Mouse (Mus musculus) liver, embryonic 14.5 days (tissue): ENCODE measurements at regions not wholly inside any gene's neighbourhood (a gene's known extent, or its start where the extent isn't known, plus 50 kb on each side); places are given as distances from the start of the nearest gene placed in this dataset.

Experiments
- ATAC-seq: fragments of 200-750 bp; cut with Nextera tagmentation; 2 replicates; pipeline ENCODE4 v1.8.0; 2017; ENCODE audit warnings: moderate number of reproducible peaks, mild to moderate bottlenecking, moderate library complexity; ENCODE audit not compliant: insufficient read depth
- DNase-seq, 3 experiments: peaks; one replicate each; pipeline ENCODE4 v3.0.0-alpha.2; 2012 to 2013; ENCODE audit warnings: low read depth in 3 of 3, low spot score in 3 of 3
- H3K27ac ChIP-seq: fragments of 300-500 bp; sonication (generic); 2 replicates; pipeline ENCODE4 v1.5.1; 2014; ENCODE audit warnings: moderate library complexity, mild to moderate bottlenecking, control low read depth, inconsistent platforms
- H3K27me3 ChIP-seq: fragments of 300-500 bp; sonication (generic); 2 replicates; pipeline ENCODE4 v1.6.1; 2014; ENCODE audit warnings: mild to moderate bottlenecking, low read length, moderate library complexity; ENCODE audit not compliant: control insufficient read depth, insufficient read depth
- H3K36me3 ChIP-seq: fragments of 300-500 bp; sonication (generic); replicated peaks from 2 replicates; pipeline ENCODE4 v1.6.1; 2014; ENCODE audit warnings: low read depth; ENCODE audit not compliant: control insufficient read depth, insufficient read depth
- H3K4me1 ChIP-seq, 2 experiments: fragments of 200-500 bp in 1 of 2; fragments of 300-500 bp in 1 of 2; sonication (generic) in 1 of 2; replicated peaks; 2 replicates each; pipeline ENCODE4 v1.6.1; 2012 to 2014; ENCODE audit warnings: antibody characterized with exemption in 1 of 2, inconsistent platforms in 1 of 2, low read length in 1 of 2; ENCODE audit not compliant: control insufficient read depth in 2 of 2, insufficient read depth in 2 of 2
- H3K4me2 ChIP-seq: fragments of 300-500 bp; sonication (generic); 2 replicates; pipeline ENCODE4 v1.6.1; 2014; ENCODE audit warnings: low read depth, mild to moderate bottlenecking, control low read depth, moderate library complexity
- H3K4me3 ChIP-seq, 2 experiments: fragments of 200-500 bp in 1 of 2; fragments of 300-500 bp in 1 of 2; sonication (generic) in 1 of 2; 2 replicates each; pipeline ENCODE4 v1.5.1; 2012 to 2014; ENCODE audit warnings: low read depth in 2 of 2, low read length in 2 of 2, mild to moderate bottlenecking in 2 of 2, control low read depth in 1 of 2, inconsistent platforms in 1 of 2, moderate library complexity in 1 of 2; ENCODE audit not compliant: insufficient read depth in 1 of 2
- H3K9ac ChIP-seq: fragments of 300-500 bp; sonication (generic); replicated peaks from 2 replicates; pipeline ENCODE4 v1.6.1; 2014; ENCODE audit warnings: mild to moderate bottlenecking, control low read depth, moderate library complexity
- H3K9me3 ChIP-seq: fragments of 300-500 bp; sonication (generic); 2 replicates; pipeline ENCODE4 v1.6.1; 2016; ENCODE audit warnings: low read length, mixed read lengths; ENCODE audit not compliant: control insufficient read depth
- CTCF ChIP-seq: IDR thresholded peaks from 2 replicates; pipeline ENCODE4 v1.5.1; 2016; ENCODE audit warnings: antibody characterized with exemption, low read depth, control low read depth
- EP300 ChIP-seq: IDR thresholded peaks from 2 replicates; pipeline ENCODE4 v1.6.1; 2016; ENCODE audit warnings: antibody characterized with exemption, low read depth
- WGBS: fragments of 180-500 bp; shearing (Covaris S2); extraction: QIAGEN DNeasy Blood & Tissue Kit; methylation state at CpG from one replicate; pipeline ENCODE4 v1.1.7; 2014; ENCODE audit not compliant: insufficient replicate concordance; 5-methylcytosine and 5-hydroxymethylcytosine counted together

- DNase-seq, result peak; percentile 37 to 42 (median 42)
- Histone ChIP-seq H3K9me3 (no peaks in the 10 kb centered on the region), H3K27me3 (no peaks in the 10 kb centered on the region), H3K4me3 (no peak overlapping the region), H3K4me2 (no peak overlapping the region), H3K4me1 (no peaks in the 10 kb centered on the region), H3K27ac (no peak overlapping the region), H3K36me3 (no peaks in the 10 kb centered on the region), H3K9ac (no peak overlapping the region)
- 12% methylated on average over 5 of the region's 5 CpGs for WGBS
- TF ChIP-seq CTCF, result peak; percentile 88
- no peak for TF ChIP-seq EP300
- no peak for ATAC-seq
Measured at GRCm38 (mm10) chr17:83025340-83025816, 189.7 kb upstream of the Pkdcc start.

- H3K9me3 ChIP-seq, result no peaks in the 10 kb centered on the region
- 60% methylated on average over 6 of the region's 6 CpGs for WGBS
- no peak overlapping the region for H3K4me2 ChIP-seq
- TF ChIP-seq EP300, result no peak
- TF ChIP-seq CTCF, result no peak
- DNase-seq (no peak), ATAC-seq (no peak)
- no peak overlapping the region for H3K4me3 ChIP-seq
- H3K9ac ChIP-seq, result no peak overlapping the region
- no peaks in the 10 kb centered on the region for H3K4me1 ChIP-seq
- H3K27ac ChIP-seq, result no peak overlapping the region
- no peaks in the 10 kb centered on the region for H3K36me3 ChIP-seq
- H3K27me3 ChIP-seq, result no peaks in the 10 kb centered on the region
Measured at GRCm38 (mm10) chr17:83034914-83035573, 180.0 kb upstream of the Pkdcc start.

GRCm38 (mm10) chr17:83035574-83035918 lies 179.5 kb upstream of the Pkdcc start:
- Histone ChIP-seq H3K9me3 (no peaks in the 10 kb centered on the region), H3K27ac (no peak overlapping the region), H3K36me3 (no peaks in the 10 kb centered on the region), H3K9ac (no peak overlapping the region), H3K4me2 (no peak overlapping the region), H3K27me3 (no peaks in the 10 kb centered on the region), H3K4me3 (no peak overlapping the region), H3K4me1 (no peaks in the 10 kb centered on the region)
- ATAC-seq, result no peak
- no peak for TF ChIP-seq EP300
- no peak for TF ChIP-seq CTCF
- 62% methylated on average over 5 of the region's 5 CpGs for WGBS
- DNase-seq, result no peak

GRCm38 (mm10) chr17:83039563-83039962 lies 175.5 kb upstream of the Pkdcc start:
- ATAC-seq (no peak), DNase-seq (no peak)
- no peak overlapping the region for H3K27ac ChIP-seq
- no peaks in the 10 kb centered on the region for H3K27me3 ChIP-seq
- no peaks in the 10 kb centered on the region for H3K36me3 ChIP-seq
- H3K4me3 ChIP-seq, result no peak overlapping the region
- H3K4me1 ChIP-seq, result no peaks in the 10 kb centered on the region
- H3K9ac ChIP-seq, result no peak overlapping the region
- H3K9me3 ChIP-seq, result no peaks in the 10 kb centered on the region
- WGBS, result 58% methylated on average over 3 of the region's 3 CpGs
- H3K4me2 ChIP-seq, result no peak overlapping the region
- TF ChIP-seq EP300, result no peak
- TF ChIP-seq CTCF, result no peak

GRCm38 (mm10) chr17:83044515-83044914 lies 170.6 kb upstream of the Pkdcc start:
- Histone ChIP-seq H3K27ac (no peak overlapping the region), H3K4me1 (no peaks in the 10 kb centered on the region), H3K27me3 (no peaks in the 10 kb centered on the region), H3K9me3 (no peaks in the 10 kb centered on the region), H3K9ac (no peak overlapping the region), H3K4me3 (no peak overlapping the region), H3K36me3 (no peaks in the 10 kb centered on the region), H3K4me2 (no peak overlapping the region)
- TF ChIP-seq CTCF, result no peak
- TF ChIP-seq EP300, result no peak
- no peak for DNase-seq
- ATAC-seq, result no peak
- 56% methylated on average over 6 of the region's 6 CpGs for WGBS
